Mouse (Mus musculus): Measurements from ENCODE around the gene Gm9195. TPM values are rescaled to one million over a fixed set of nuclear protein-coding genes. Genes with fewer than 3 reads are reported as not detected.

The Gm9195 gene
- polyA plus RNA-seq (2016; fragmentation: Nextera tagmentation; extraction: Ambion mirVana) = not detected in 2 replicates

- 90% methylated on average over 5 of the region's 5 CpGs for WGBS
- H3K36me3 ChIP-seq = no peaks in the 10 kb centered on the region
- H3K27me3 ChIP-seq (ENCODE audit: low read depth, poor library complexity, severe bottlenecking) = no peaks in the 10 kb centered on the region
- no peaks in the 10 kb centered on the region for H3K9me3 ChIP-seq (replicated peaks)
- DNase-seq (ENCODE audit: low spot score) = no peak
- H3K27ac ChIP-seq (replicated peaks) = no peak within 1 kb of the TSS
- no peak within 1 kb of the TSS for H3K4me3 ChIP-seq
- H3K4me1 ChIP-seq = no peaks in the 10 kb centered on the region
Observed at GRCm38 (mm10) chr14:72491738-72492137, at the start of gene Gm9195. TSS of gene Gm9195 (minus strand) at chr14:72491838.

- Histone ChIP-seq H3K9me3 (replicated peaks) (no peaks in the 10 kb centered on the region), H3K27me3 (ENCODE audit: low read depth, poor library complexity, severe bottlenecking) (peaks cover 23% of the 10 kb centered on the region), H3K4me3 (no peak overlapping the region), H3K4me1 (peaks cover 13% of the 10 kb centered on the region), H3K27ac (replicated peaks) (no peak overlapping the region), H3K36me3 (peaks cover 31% of the 10 kb centered on the region)
- DNase-seq (ENCODE audit: low spot score) = no peak
- 94% methylated on average over 5 of the region's 5 CpGs for WGBS
Observed at GRCm38 (mm10) chr14:72536392-72537017, 44.9 kb upstream of the Gm9195 start.

- H3K27ac ChIP-seq (replicated peaks) = no peak overlapping the region
- no peak for DNase-seq (ENCODE audit: low spot score)
- peaks cover 5% of the 10 kb centered on the region for H3K36me3 ChIP-seq
- H3K4me3 ChIP-seq = no peak overlapping the region
- H3K27me3 ChIP-seq (ENCODE audit: low read depth, poor library complexity, severe bottlenecking) = peaks cover 40% of the 10 kb centered on the region
- 84% methylated on average over 7 of the region's 7 CpGs for WGBS
- H3K9me3 ChIP-seq (replicated peaks) = no peaks in the 10 kb centered on the region
- H3K4me1 ChIP-seq = peaks cover 13% of the 10 kb centered on the region
Observed at GRCm38 (mm10) chr14:72533862-72534261, 42.2 kb upstream of the Gm9195 start.

GRCm38 (mm10) chr14:72532028-72532917, 40.6 kb upstream of the Gm9195 start:
- WGBS = 6% methylated on average over 54 of the region's 54 CpGs

GRCm38 (mm10) chr14:72527126-72527525, 35.5 kb upstream of the Gm9195 start:
- 79% methylated on average over 1 of the region's 1 CpGs for WGBS
- H3K9me3 ChIP-seq (replicated peaks) = no peaks in the 10 kb centered on the region
- H3K27me3 ChIP-seq (ENCODE audit: low read depth, poor library complexity, severe bottlenecking) = peaks cover 23% of the 10 kb centered on the region
- H3K27ac ChIP-seq (replicated peaks) = no peak overlapping the region
- no peak for DNase-seq (ENCODE audit: low spot score)
- peaks cover 6% of the 10 kb centered on the region for H3K4me1 ChIP-seq
- H3K36me3 ChIP-seq = no peaks in the 10 kb centered on the region
- no peak overlapping the region for H3K4me3 ChIP-seq

More at GRCm38 (mm10) chr14:72532028-72532917, 40.6 kb upstream of the Gm9195 start:
- Histone ChIP-seq H3K27ac (replicated peaks) (no peak overlapping the region), H3K27me3 (ENCODE audit: low read depth, poor library complexity, severe bottlenecking) (peaks cover 40% of the 10 kb centered on the region), H3K9me3 (replicated peaks) (no peaks in the 10 kb centered on the region), H3K4me3 (peak overlapping the region; percentile 63), H3K36me3 (0 out of 2 replicates have a peak, but pooled peaks cover 3% of the 10 kb centered on the region), H3K4me1 (peaks cover 13% of the 10 kb centered on the region)
- peak; percentile 58 for DNase-seq (ENCODE audit: low spot score)

- H3K27ac ChIP-seq (replicated peaks) = no peak overlapping the region
- DNase-seq (ENCODE audit: low spot score) = no peak
- 77% methylated on average over 2 of the region's 2 CpGs for WGBS
- H3K4me3 ChIP-seq = no peak overlapping the region
- no peaks in the 10 kb centered on the region for H3K4me1 ChIP-seq
- no peaks in the 10 kb centered on the region for H3K27me3 ChIP-seq (ENCODE audit: low read depth, poor library complexity, severe bottlenecking)
- no peaks in the 10 kb centered on the region for H3K9me3 ChIP-seq (replicated peaks)
- H3K36me3 ChIP-seq = no peaks in the 10 kb centered on the region
Observed at GRCm38 (mm10) chr14:72519561-72519960, 27.9 kb upstream of the Gm9195 start.

GRCm38 (mm10) chr14:72518786-72519185, 27.1 kb upstream of the Gm9195 start:
- Histone ChIP-seq H3K27me3 (ENCODE audit: low read depth, poor library complexity, severe bottlenecking) (no peaks in the 10 kb centered on the region), H3K4me3 (no peak overlapping the region), H3K4me1 (no peaks in the 10 kb centered on the region), H3K27ac (replicated peaks) (no peak overlapping the region), H3K9me3 (replicated peaks) (no peaks in the 10 kb centered on the region), H3K36me3 (no peaks in the 10 kb centered on the region)
- DNase-seq (ENCODE audit: low spot score) = no peak
- 85% methylated on average over 6 of the region's 6 CpGs for WGBS

GRCm38 (mm10) chr14:72516376-72516775, 24.7 kb upstream of the Gm9195 start:
- Histone ChIP-seq H3K4me1 (no peaks in the 10 kb centered on the region), H3K9me3 (replicated peaks) (no peaks in the 10 kb centered on the region), H3K36me3 (no peaks in the 10 kb centered on the region), H3K4me3 (no peak overlapping the region), H3K27ac (replicated peaks) (no peak overlapping the region), H3K27me3 (ENCODE audit: low read depth, poor library complexity, severe bottlenecking) (no peaks in the 10 kb centered on the region)
- WGBS = 22% methylated on average over 5 of the region's 5 CpGs
- peak; percentile 56 for DNase-seq (ENCODE audit: low spot score)

GRCm38 (mm10) chr14:72506723-72507420, 15.2 kb upstream of the Gm9195 start:
- Histone ChIP-seq H3K27me3 (ENCODE audit: low read depth, poor library complexity, severe bottlenecking) (no peaks in the 10 kb centered on the region), H3K27ac (replicated peaks) (peak overlapping the region; percentile 69), H3K4me1 (peaks cover 17% of the 10 kb centered on the region), H3K4me3 (peak overlapping the region; percentile 49), H3K9me3 (replicated peaks) (no peaks in the 10 kb centered on the region), H3K36me3 (no peaks in the 10 kb centered on the region)
- DNase-seq (ENCODE audit: low spot score) = no peak
- 10% methylated on average over 11 of the region's 11 CpGs for WGBS

GRCm38 (mm10) chr14:72506018-72506722, 14.5 kb upstream of the Gm9195 start:
- Histone ChIP-seq H3K36me3 (no peaks in the 10 kb centered on the region), H3K4me3 (peak overlapping the region; percentile 49), H3K27me3 (ENCODE audit: low read depth, poor library complexity, severe bottlenecking) (no peaks in the 10 kb centered on the region), H3K9me3 (replicated peaks) (no peaks in the 10 kb centered on the region), H3K4me1 (peaks cover 17% of the 10 kb centered on the region), H3K27ac (replicated peaks) (peak overlapping the region; percentile 69)
- 6% methylated on average over 12 of the region's 12 CpGs for WGBS
- peak; percentile 58 for DNase-seq (ENCODE audit: low spot score)

GRCm38 (mm10) chr14:72504985-72505384, 13.3 kb upstream of the Gm9195 start:
- Histone ChIP-seq H3K4me1 (peaks cover 17% of the 10 kb centered on the region), H3K27ac (replicated peaks) (no peak overlapping the region), H3K9me3 (replicated peaks) (no peaks in the 10 kb centered on the region), H3K36me3 (no peaks in the 10 kb centered on the region), H3K27me3 (ENCODE audit: low read depth, poor library complexity, severe bottlenecking) (no peaks in the 10 kb centered on the region), H3K4me3 (no peak overlapping the region)
- 89% methylated on average over 1 of the region's 1 CpGs for WGBS
- DNase-seq (ENCODE audit: low spot score) = no peak

- 50% methylated on average over 6 of the region's 6 CpGs for WGBS
- Histone ChIP-seq H3K4me1 (peaks cover 17% of the 10 kb centered on the region), H3K27me3 (ENCODE audit: low read depth, poor library complexity, severe bottlenecking) (no peaks in the 10 kb centered on the region), H3K9me3 (replicated peaks) (no peaks in the 10 kb centered on the region), H3K4me3 (no peak overlapping the region), H3K36me3 (no peaks in the 10 kb centered on the region), H3K27ac (replicated peaks) (no peak overlapping the region)
- no peak for DNase-seq (ENCODE audit: low spot score)
Observed at GRCm38 (mm10) chr14:72503241-72503640, 11.6 kb upstream of the Gm9195 start.
